Mouse (Mus musculus): Measurements from ENCODE around the gene Tulp1.

Tulp1 gene

DNA sequence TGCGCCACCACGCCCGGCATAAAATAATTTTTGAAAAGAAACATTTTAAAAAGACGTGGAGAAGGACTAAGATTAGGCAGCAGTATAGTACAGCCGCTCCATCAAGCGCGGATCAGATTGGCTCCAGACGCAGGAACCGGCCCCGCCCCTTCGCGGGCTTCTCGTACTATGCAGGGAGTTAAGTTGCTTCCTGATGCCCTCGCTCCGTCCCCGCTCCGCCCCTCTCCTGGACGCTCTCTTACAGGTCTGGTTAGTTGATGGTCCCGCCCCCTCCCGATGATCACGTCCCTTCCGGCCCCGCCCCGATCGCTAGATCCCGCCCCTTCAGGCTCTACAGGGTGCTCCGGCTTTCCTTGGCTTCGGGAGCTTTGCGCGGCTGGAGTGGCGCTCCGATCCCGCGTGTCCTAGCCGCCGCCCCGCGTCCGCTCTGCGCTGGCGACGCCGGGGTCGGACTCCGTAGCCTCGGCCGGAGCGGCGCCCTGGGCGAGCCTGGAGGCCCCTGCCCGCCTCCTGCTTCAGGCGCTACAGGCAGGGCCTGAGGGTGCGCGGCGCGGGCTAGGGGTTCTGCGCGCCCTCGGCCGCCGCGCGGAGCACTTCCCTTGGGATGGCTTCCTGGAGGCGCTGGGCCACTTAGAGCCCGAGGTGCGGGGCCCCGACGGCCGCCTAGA, 51.7 kb downstream of the Tulp1 start, which contains the start of gene Fance:
Fance (plus strand) TSS at position 308 of the 668 bp plus-strand sequence.
- DNase-seq (ENCODE audit: low spot score): peak; percentile 99

DNA sequence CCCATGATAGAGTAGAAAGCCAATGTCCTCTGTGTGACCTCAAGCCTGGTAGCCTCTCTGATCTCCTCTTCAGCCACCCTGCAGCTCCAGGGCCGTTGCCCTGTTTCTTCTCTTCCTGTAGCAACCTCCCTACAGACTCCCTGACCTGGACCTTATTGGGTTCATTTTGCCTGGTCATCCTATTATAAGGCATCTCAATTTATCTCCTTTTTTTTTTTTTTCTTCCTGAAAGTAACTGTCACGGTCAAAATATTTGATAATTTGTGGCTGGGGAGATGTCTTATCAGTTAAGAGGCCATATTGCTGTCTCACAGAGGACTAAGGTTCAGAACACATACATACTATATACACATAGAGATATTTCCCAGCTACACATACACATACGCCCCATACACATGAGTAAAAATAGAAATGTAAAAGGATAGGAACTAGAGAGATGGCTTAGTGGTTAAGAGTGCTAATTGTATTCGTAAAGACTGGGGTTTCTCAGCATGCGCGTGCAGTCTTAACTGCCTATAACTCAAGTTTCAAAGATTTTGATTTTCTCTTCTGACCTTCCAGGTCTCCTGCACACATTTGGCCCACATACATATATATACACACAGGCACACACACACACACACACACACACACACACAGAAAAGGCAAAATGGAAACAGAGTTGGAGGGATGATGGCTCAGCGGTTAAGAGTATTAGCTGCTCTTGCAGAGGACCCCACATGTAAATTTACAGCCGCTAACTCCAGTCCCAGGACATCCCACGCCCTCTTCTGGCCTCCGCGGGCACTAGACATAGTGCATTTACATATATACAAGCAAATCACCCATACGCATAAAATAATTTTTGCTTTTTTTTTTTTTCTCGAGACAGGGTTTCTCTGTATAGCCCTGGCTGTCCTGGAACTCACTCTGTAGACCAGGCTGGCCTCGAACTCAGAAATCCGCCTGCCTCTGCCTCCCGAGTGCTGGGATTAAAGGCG, 52.5 kb downstream of the Tulp1 start:
- peak; percentile 71 for DNase-seq (ENCODE audit: low spot score)

DNA sequence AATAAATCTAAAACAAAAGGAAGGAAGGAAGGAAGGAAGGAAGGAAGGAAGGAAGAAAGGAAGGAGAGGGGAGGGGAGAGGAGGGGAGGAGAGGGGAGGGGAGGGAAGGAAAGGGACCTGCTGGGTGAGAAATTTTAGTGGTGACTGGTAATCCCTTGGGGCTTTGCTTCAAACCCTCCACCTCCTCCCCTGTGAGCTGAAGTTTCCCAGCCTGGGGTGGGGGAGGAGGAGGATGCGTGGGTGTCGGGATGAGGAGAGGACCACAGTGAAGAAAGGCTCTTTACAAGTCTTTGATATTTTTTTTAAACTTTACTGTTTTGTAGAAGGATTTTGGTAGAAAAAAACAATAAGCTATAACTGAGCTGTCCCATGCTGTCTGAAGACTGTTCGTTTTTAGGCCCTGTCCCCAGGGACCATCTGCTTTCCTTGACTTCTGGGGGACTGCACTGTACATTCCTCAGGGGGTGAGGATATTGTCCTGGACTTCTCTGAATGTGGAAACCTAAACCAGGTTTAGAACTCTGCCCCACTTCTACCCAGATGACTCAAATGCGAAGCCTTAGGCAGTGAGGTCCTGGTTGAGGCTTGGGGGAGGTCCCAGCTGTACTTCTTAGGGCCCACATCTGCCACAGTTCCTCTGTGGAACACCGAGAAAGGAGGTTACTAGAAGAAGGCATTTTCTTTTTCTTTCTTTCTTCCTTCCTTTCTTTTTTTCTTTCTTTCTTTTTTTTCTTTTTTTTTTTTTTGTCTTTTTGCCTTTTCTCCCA, 53.5 kb downstream of the Tulp1 start:
- DNase-seq (ENCODE audit: low spot score): no peak

DNA sequence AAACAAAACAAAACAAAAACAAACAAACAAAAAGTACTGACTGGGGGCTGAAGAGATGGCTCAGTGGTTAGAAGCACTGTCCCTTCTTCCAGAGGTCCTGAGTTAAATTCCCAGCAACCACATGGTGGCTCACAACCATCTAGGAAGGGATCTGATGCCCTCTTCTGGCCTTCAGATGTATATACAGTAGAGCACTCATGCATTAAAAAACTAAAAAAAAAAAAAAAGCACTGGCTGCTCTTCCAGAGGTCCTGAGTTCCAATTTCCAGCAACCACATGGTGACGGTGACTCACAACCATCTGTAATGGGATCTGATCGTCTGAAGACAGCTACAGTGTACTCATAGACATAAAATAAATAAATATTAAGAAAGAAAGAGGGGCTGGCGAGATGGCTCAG, 54.2 kb downstream of the Tulp1 start:
- DNase-seq (ENCODE audit: low spot score): no peak

DNA sequence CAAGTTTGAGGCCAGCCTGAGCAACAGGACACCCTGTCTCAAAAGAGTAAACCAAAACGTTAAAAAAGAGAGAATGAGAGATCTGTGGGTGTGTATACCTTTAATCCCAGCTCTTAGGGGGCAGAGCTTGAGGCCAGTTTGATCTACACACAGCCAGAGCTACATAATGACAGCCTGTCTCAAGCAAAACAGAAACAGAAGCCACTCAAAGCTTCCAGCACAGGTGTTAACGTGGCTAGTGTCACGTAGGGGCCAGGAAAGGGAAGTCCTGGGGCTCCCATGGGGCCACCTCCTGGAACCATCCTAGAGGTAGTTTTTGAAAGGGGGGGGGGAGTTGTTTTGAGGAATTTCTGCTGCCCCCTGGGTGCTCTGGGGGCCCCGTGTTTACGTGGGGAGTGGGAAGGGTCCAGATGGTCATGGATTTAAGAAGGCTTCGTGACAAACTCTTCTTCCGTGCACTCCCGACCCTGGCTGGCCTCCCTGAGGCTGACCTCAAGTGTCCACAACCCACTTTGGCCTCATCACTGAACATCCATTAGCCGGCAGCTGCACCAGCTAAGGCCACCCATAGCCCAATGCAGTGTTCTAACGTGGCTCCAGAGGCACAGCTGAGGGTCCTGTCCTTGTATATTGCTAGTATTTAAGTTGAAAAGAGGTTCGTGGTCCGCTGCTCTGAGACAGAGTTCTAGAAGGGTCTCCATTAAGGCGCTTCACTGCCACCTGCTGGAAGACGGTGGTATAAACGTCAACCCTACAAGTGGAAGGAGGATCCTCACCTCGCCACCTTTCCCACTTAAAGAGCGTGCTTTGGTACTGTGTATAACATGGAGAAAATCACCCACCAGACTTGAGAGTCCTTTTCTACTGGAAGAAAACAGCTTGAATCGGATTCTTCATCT, 56.5 kb downstream of the Tulp1 start:
- DNase-seq (ENCODE audit: low spot score): peak; percentile 89

DNA sequence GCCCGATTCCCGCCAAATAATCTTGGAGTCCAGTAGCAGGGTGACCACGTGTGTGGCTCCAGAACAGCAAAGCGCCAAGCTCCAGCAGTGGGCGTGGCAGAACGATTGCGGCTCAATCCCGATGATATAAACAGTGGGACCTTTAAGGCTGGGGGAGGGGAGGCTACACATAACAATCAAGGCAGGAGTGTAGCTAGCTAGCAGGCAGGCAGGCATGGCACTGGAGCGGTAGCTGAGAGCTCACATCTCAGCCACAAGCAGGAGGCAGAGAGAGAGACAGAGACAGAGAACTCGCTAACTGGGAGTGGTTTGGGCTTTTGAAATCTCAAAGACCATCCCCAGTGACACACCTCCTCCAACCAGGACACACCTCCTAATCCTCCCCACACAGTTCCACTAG, 59.9 kb downstream of the Tulp1 start:
- DNase-seq (ENCODE audit: low spot score): no peak

All from MN1 (cell line).